Mouse (Mus musculus): ENCODE data around the gene Ube2d2b. TPM values are rescaled to one million over a fixed set of nuclear protein-coding genes. Genes with fewer than 3 reads are reported as not detected.

Ube2d2b gene
- polyA plus RNA-seq (2011; ENCODE audit: insufficient read length, low read depth, missing spikeins), result not detected in 2 replicates

DNA sequence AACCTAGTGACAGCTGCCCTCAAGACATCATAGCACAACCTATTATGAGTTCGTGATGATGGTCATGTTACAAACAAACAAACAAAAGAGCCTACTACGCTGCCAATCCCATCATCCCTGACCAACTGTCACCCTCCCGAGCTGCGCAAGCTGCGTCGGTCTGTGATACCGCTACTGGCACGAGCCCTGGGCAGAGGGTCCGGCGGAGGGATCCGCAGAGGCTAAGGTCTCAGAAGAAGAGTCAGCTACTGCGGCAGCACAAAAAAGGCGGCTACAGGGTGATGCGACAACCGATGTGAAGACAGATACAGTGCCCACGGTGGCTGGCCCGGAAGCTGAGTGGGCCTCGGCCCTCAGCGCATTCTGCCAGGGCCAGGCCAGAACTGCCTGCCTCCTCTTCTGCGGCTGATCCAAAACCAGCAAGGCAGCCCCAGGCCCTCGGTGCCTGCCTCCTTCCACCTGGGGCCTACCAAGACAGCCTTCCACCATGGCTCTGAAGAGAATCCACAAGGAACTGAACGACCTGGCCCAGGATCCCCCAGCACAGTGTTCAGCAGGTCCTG lies at the start of gene Ube2d2b:
TSS of gene Ube2d2b (plus strand) at position 102 of the 563 bp plus-strand sequence.
- Histone ChIP-seq H3K4me1 (ENCODE audit: control insufficient read depth, insufficient read depth, low read length) (no peaks in the 10 kb centered on the region), H3K4me3 (ENCODE audit: insufficient read depth, low read length) (no peak within 1 kb of the TSS), H3K27ac (ENCODE audit: insufficient read depth, low read length) (no peak within 1 kb of the TSS)
- TF ChIP-seq POLR2A (IDR thresholded peaks at IDR 0.05; ENCODE audit: low read depth, low read length), result no peak
- TF ChIP-seq CTCF (IDR thresholded peaks at IDR 0.05; ENCODE audit: borderline replicate concordance, insufficient read depth, low read length), result no peak

DNA sequence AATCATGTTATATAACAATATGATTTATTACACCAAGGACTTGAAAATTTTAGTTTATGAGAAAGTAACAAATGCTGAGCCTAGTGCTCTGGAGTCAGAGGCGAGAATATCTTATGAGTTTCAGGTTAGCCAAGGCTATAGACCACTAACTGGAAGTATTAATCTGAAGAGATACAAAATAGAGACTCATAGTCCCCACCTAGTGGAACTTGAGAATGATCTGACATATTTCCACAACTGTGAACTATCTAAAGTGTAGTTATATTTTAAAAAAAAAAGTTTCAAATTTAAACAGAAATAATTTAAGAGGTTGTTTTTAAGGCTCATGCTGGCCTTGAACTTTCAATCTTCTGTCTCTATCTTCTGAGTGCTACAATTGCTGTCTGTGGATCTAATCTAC lies 47.5 kb upstream of the Ube2d2b start:
- H3K27ac ChIP-seq (ENCODE audit: insufficient read depth, low read length), result no peak overlapping the region
- H3K4me3 ChIP-seq (ENCODE audit: insufficient read depth, low read length), result no peak overlapping the region
- no peaks in the 10 kb centered on the region for H3K4me1 ChIP-seq (ENCODE audit: control insufficient read depth, insufficient read depth, low read length)
- TF ChIP-seq POLR2A (IDR thresholded peaks at IDR 0.05; ENCODE audit: low read depth, low read length), result no peak
- TF ChIP-seq CTCF (IDR thresholded peaks at IDR 0.05; ENCODE audit: borderline replicate concordance, insufficient read depth, low read length), result no peak

GRCm38 (mm10) chr5:107787682-107788443 lies 42.0 kb upstream of the Ube2d2b start:
- TF ChIP-seq CTCF (IDR thresholded peaks at IDR 0.05; ENCODE audit: borderline replicate concordance, insufficient read depth, low read length) (no peak), POLR2A (IDR thresholded peaks at IDR 0.05; ENCODE audit: low read depth, low read length) (no peak)
- no peak overlapping the region for H3K4me3 ChIP-seq (ENCODE audit: insufficient read depth, low read length)
- H3K4me1 ChIP-seq (ENCODE audit: control insufficient read depth, insufficient read depth, low read length), result peaks cover 2% of the 10 kb centered on the region; the same call in 1 of the 2 replicates
- no peak overlapping the region for H3K27ac ChIP-seq (ENCODE audit: insufficient read depth, low read length)

- peak; percentile 65; the same call in 1 of the 2 replicates for TF ChIP-seq CTCF (IDR thresholded peaks at IDR 0.05; ENCODE audit: borderline replicate concordance, insufficient read depth, low read length)
- TF ChIP-seq POLR2A (IDR thresholded peaks at IDR 0.05; ENCODE audit: low read depth, low read length), result no peak
- H3K4me1 ChIP-seq (ENCODE audit: control insufficient read depth, insufficient read depth, low read length), result peaks cover 4% of the 10 kb centered on the region; the same call in 1 of the 2 replicates
- H3K4me3 ChIP-seq (ENCODE audit: insufficient read depth, low read length), result no peak overlapping the region
- no peak overlapping the region for H3K27ac ChIP-seq (ENCODE audit: insufficient read depth, low read length)
These were observed 40.4 kb upstream of the Ube2d2b start for GRCm38 (mm10) chr5:107789492-107789891.

- Histone ChIP-seq H3K4me1 (ENCODE audit: control insufficient read depth, insufficient read depth, low read length) (peaks cover 4% of the 10 kb centered on the region; the same call in 1 of the 2 replicates), H3K27ac (ENCODE audit: insufficient read depth, low read length) (no peak overlapping the region), H3K4me3 (ENCODE audit: insufficient read depth, low read length) (no peak overlapping the region)
- TF ChIP-seq CTCF (IDR thresholded peaks at IDR 0.05; ENCODE audit: borderline replicate concordance, insufficient read depth, low read length) (no peak), POLR2A (IDR thresholded peaks at IDR 0.05; ENCODE audit: low read depth, low read length) (no peak)
These were observed 37.9 kb upstream of the Ube2d2b start for GRCm38 (mm10) chr5:107791966-107792365.

DNA sequence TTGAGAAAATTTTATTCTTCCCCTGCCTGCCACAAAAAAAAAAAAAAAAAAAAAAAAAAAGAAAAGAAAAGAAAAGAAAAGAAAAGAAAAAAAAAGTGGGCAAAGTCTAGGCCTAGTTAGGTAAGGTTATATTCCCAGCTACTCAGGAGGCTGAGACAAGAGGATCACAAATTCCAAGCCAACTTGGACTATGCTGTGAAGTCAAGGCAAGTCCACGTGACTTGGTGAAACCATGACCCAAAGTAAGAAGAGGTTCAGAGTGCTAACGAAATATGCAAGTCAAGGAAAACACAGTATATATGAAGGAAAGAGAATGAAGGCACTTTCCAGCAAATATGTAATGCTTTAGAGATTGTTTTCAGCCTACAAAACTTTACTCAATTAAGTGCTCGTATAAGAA lies 37.4 kb upstream of the Ube2d2b start:
- peaks cover 4% of the 10 kb centered on the region; the same call in 1 of the 2 replicates for H3K4me1 ChIP-seq (ENCODE audit: control insufficient read depth, insufficient read depth, low read length)
- peak overlapping the region; percentile 47; the same call in 1 of the 2 replicates for H3K27ac ChIP-seq (ENCODE audit: insufficient read depth, low read length)
- TF ChIP-seq POLR2A (IDR thresholded peaks at IDR 0.05; ENCODE audit: low read depth, low read length) (no peak), CTCF (IDR thresholded peaks at IDR 0.05; ENCODE audit: borderline replicate concordance, insufficient read depth, low read length) (no peak)
- no peak overlapping the region for H3K4me3 ChIP-seq (ENCODE audit: insufficient read depth, low read length)

- no peak overlapping the region for H3K4me3 ChIP-seq (ENCODE audit: insufficient read depth, low read length)
- H3K27ac ChIP-seq (ENCODE audit: insufficient read depth, low read length), result peak overlapping the region; percentile 47
- TF ChIP-seq POLR2A (IDR thresholded peaks at IDR 0.05; ENCODE audit: low read depth, low read length), result no peak
- no peak for TF ChIP-seq CTCF (IDR thresholded peaks at IDR 0.05; ENCODE audit: borderline replicate concordance, insufficient read depth, low read length)
- H3K4me1 ChIP-seq (ENCODE audit: control insufficient read depth, insufficient read depth, low read length), result peaks cover 4% of the 10 kb centered on the region; the same call in 1 of the 2 replicates
These were observed 36.6 kb upstream of the Ube2d2b start for GRCm38 (mm10) chr5:107793258-107793657.

GRCm38 (mm10) chr5:107793927-107794326 lies 36.0 kb upstream of the Ube2d2b start:
- no peak for TF ChIP-seq CTCF (IDR thresholded peaks at IDR 0.05; ENCODE audit: borderline replicate concordance, insufficient read depth, low read length)
- no peak for TF ChIP-seq POLR2A (IDR thresholded peaks at IDR 0.05; ENCODE audit: low read depth, low read length)
- Histone ChIP-seq H3K27ac (ENCODE audit: insufficient read depth, low read length) (no peak overlapping the region), H3K4me3 (ENCODE audit: insufficient read depth, low read length) (no peak overlapping the region), H3K4me1 (ENCODE audit: control insufficient read depth, insufficient read depth, low read length) (peaks cover 4% of the 10 kb centered on the region; the same call in 1 of the 2 replicates)

GRCm38 (mm10) chr5:107798290-107798689 lies 31.6 kb upstream of the Ube2d2b start:
- Histone ChIP-seq H3K4me3 (ENCODE audit: insufficient read depth, low read length) (no peak overlapping the region), H3K4me1 (ENCODE audit: control insufficient read depth, insufficient read depth, low read length) (no peaks in the 10 kb centered on the region; the same call in 1 of the 2 replicates), H3K27ac (ENCODE audit: insufficient read depth, low read length) (no peak overlapping the region)
- TF ChIP-seq CTCF (IDR thresholded peaks at IDR 0.05; ENCODE audit: borderline replicate concordance, insufficient read depth, low read length) (no peak), POLR2A (IDR thresholded peaks at IDR 0.05; ENCODE audit: low read depth, low read length) (no peak)

- no peaks in the 10 kb centered on the region for H3K4me1 ChIP-seq (ENCODE audit: control insufficient read depth, insufficient read depth, low read length)
- no peak overlapping the region for H3K27ac ChIP-seq (ENCODE audit: insufficient read depth, low read length)
- no peak for TF ChIP-seq POLR2A (IDR thresholded peaks at IDR 0.05; ENCODE audit: low read depth, low read length)
- no peak overlapping the region for H3K4me3 ChIP-seq (ENCODE audit: insufficient read depth, low read length)
These were observed 28.7 kb upstream of the Ube2d2b start for GRCm38 (mm10) chr5:107801234-107801633.
